Mouse (Mus musculus) urinary bladder, adult 2 months (tissue): ENCODE results near the gene Alk. TPM values are rescaled to one million over a fixed set of nuclear protein-coding genes. Genes with fewer than 3 reads are reported as not detected.

ENCODE experiments used
- DNase-seq: peaks from one replicate; pipeline ENCODE4 v3.0.0; 2022; ENCODE audit warnings: low spot score
- polyA plus RNA-seq: library from polyadenylated mRNA; depleted of rRNA; stranded (reverse); fragments of >200 nt; gene quantifications from 2 replicates; pipeline ENCODE4 v1.2.3, GENCODE M21; 2012

The Alk gene
- polyA plus RNA-seq, 1 experiment, result 0.01 TPM

GRCm38 (mm10) chr17:72401349-72401748 lies 203.1 kb downstream of the Alk start:
- DNase-seq, result no peak

- DNase-seq, result no peak
Observed at GRCm38 (mm10) chr17:72399331-72400059, 204.9 kb downstream of the Alk start.

GRCm38 (mm10) chr17:72395956-72396355 lies 208.5 kb downstream of the Alk start:
- DNase-seq, result no peak

GRCm38 (mm10) chr17:72368991-72369390 lies 235.4 kb downstream of the Alk start:
- DNase-seq, result no peak

GRCm38 (mm10) chr17:72362811-72363496 lies 241.5 kb downstream of the Alk start:
- DNase-seq, result no peak

GRCm38 (mm10) chr17:72361961-72362360 lies 242.5 kb downstream of the Alk start:
- DNase-seq, result no peak

- no peak for DNase-seq
Observed at GRCm38 (mm10) chr17:72356759-72357302, 247.6 kb downstream of the Alk start.

- DNase-seq, result no peak
Observed at GRCm38 (mm10) chr17:72339437-72339836, 265.0 kb downstream of the Alk start.

- no peak for DNase-seq
Observed at GRCm38 (mm10) chr17:72332909-72333308, 271.5 kb downstream of the Alk start.

- DNase-seq, result no peak
Observed at GRCm38 (mm10) chr17:72325941-72326340, 278.5 kb downstream of the Alk start.

- no peak for DNase-seq
Observed at GRCm38 (mm10) chr17:72319576-72319975, 284.9 kb downstream of the Alk start.

GRCm38 (mm10) chr17:72299651-72300050 lies 304.8 kb downstream of the Alk start:
- no peak for DNase-seq

GRCm38 (mm10) chr17:72296349-72296748 lies 308.1 kb downstream of the Alk start:
- no peak for DNase-seq

- DNase-seq, result no peak
Observed at GRCm38 (mm10) chr17:72293267-72293580, 311.2 kb downstream of the Alk start.

- no peak for DNase-seq
Observed at GRCm38 (mm10) chr17:72292444-72293266, 311.8 kb downstream of the Alk start.

GRCm38 (mm10) chr17:72285961-72286360 lies 318.5 kb downstream of the Alk start:
- DNase-seq, result no peak

- no peak for DNase-seq
Observed at GRCm38 (mm10) chr17:72278296-72278695, 326.1 kb downstream of the Alk start.

- no peak for DNase-seq
Observed at GRCm38 (mm10) chr17:72276778-72277177, 327.6 kb downstream of the Alk start.

GRCm38 (mm10) chr17:72275391-72275904 lies 329.0 kb downstream of the Alk start:
- DNase-seq, result no peak

GRCm38 (mm10) chr17:72274205-72274604 lies 330.2 kb downstream of the Alk start:
- no peak for DNase-seq

GRCm38 (mm10) chr17:72271640-72272039 lies 332.8 kb downstream of the Alk start:
- no peak for DNase-seq

GRCm38 (mm10) chr17:72268529-72268928 lies 335.9 kb downstream of the Alk start:
- DNase-seq, result no peak
